Mouse (Mus musculus) liver, embryonic 16.5 days (tissue): ENCODE results near the gene Dnm3. TPM values are rescaled to one million over a fixed set of nuclear protein-coding genes. Genes with fewer than 3 reads are reported as not detected.

Experiments
- ATAC-seq: fragments of 200-750 bp; cut with Nextera tagmentation; 2 replicates; pipeline ENCODE4 v1.8.0; 2017; ENCODE audit warnings: low read depth, mild to moderate bottlenecking, moderate number of reproducible peaks, moderate library complexity
- H3K27ac ChIP-seq: fragments of 300-500 bp; sonication (generic); 2 replicates; pipeline ENCODE4 v1.5.1; 2014; ENCODE audit warnings: mild to moderate bottlenecking, low read length
- H3K27me3 ChIP-seq: fragments of 300-500 bp; sonication (generic); 2 replicates; pipeline ENCODE4 v1.6.1; 2014; ENCODE audit warnings: low read depth, low read length, mixed read lengths; ENCODE audit not compliant: control insufficient read depth, insufficient read depth
- H3K36me3 ChIP-seq: fragments of 300-500 bp; sonication (generic); 2 replicates; pipeline ENCODE4 v1.6.1; 2014; ENCODE audit warnings: mild to moderate bottlenecking; ENCODE audit not compliant: control insufficient read depth, insufficient read depth
- H3K4me1 ChIP-seq: fragments of 300-500 bp; sonication (generic); 2 replicates; pipeline ENCODE4 v1.6.1; 2014; ENCODE audit warnings: low read depth, low read length, mixed read lengths; ENCODE audit not compliant: control insufficient read depth
- H3K4me2 ChIP-seq: fragments of 300-500 bp; sonication (generic); 2 replicates; pipeline ENCODE4 v1.6.1; 2014; ENCODE audit warnings: low read depth, low read length, mixed read lengths
- H3K4me3 ChIP-seq: fragments of 300-500 bp; sonication (generic); 2 replicates; pipeline ENCODE4 v1.5.1; 2014; ENCODE audit warnings: low read depth, mild to moderate bottlenecking, low read length
- H3K9ac ChIP-seq: fragments of 300-500 bp; sonication (generic); 2 replicates; pipeline ENCODE4 v1.6.1; 2014; ENCODE audit warnings: low read depth, low read length
- H3K9me3 ChIP-seq: fragments of 300-500 bp; sonication (generic); replicated peaks from 2 replicates; pipeline ENCODE4 v1.6.1; 2016; ENCODE audit warnings: low read length; ENCODE audit not compliant: control insufficient read depth
- WGBS: fragments of 180-500 bp; shearing (Covaris S2); extraction: QIAGEN DNeasy Blood & Tissue Kit; methylation state at CpG from one replicate; pipeline ENCODE4 v1.1.7; 2014; ENCODE audit not compliant: insufficient replicate concordance; 5-methylcytosine and 5-hydroxymethylcytosine counted together
- polyA plus RNA-seq: library from polyadenylated mRNA; unstranded; fragments of >200 nt; fragmentation: Nextera tagmentation; extraction: Ambion mirVana; gene quantifications from 2 replicates; pipeline ENCODE4 v1.2.1, GENCODE M21; 2015

Gene Dnm3
- polyA plus RNA-seq, 1 experiment from 2014 or later, result 1.5 TPM

- Histone ChIP-seq H3K9me3 (no peaks in the 10 kb centered on the region), H3K27me3 (no peaks in the 10 kb centered on the region), H3K27ac (no peak overlapping the region), H3K36me3 (no peaks in the 10 kb centered on the region), H3K4me2 (no peak overlapping the region), H3K9ac (no peak overlapping the region), H3K4me3 (no peak overlapping the region), H3K4me1 (no peaks in the 10 kb centered on the region)
- WGBS, result 40% methylated on average over 9 of the region's 9 CpGs
- ATAC-seq, result no peak
These were observed 383.9 kb downstream of the Dnm3 start for GRCm38 (mm10) chr1:162093806-162094522.

GRCm38 (mm10) chr1:162092899-162093659 lies 384.8 kb downstream of the Dnm3 start:
- H3K4me3 ChIP-seq, result no peak overlapping the region
- H3K9ac ChIP-seq, result no peak overlapping the region
- no peaks in the 10 kb centered on the region for H3K9me3 ChIP-seq
- no peak overlapping the region for H3K4me2 ChIP-seq
- H3K27ac ChIP-seq, result no peak overlapping the region
- no peaks in the 10 kb centered on the region for H3K27me3 ChIP-seq
- no peak for ATAC-seq
- no peaks in the 10 kb centered on the region for H3K4me1 ChIP-seq
- 62% methylated on average over 3 of the region's 3 CpGs for WGBS
- no peaks in the 10 kb centered on the region for H3K36me3 ChIP-seq

DNA sequence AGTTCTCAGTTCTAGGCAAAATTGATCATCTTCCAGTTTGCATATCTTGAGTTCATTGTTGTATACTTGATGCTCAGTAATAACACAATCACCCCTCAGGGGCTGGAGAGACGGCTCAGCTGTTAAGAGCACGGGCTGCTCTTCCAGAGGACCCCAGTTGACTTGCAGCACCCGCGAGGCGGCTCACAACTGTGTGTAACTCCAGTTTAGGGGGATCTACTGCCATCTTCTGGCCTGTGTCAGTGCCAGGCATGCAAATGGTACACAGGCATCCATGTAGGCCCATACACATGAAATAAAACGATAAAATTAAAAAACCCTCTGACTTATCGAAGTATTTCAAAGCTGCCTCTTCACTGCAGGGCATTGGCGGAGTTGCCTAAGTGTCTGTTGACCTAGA lies 385.4 kb downstream of the Dnm3 start:
- Histone ChIP-seq H3K27ac (no peak overlapping the region), H3K9ac (no peak overlapping the region), H3K36me3 (no peaks in the 10 kb centered on the region), H3K4me2 (no peak overlapping the region), H3K4me3 (no peak overlapping the region), H3K9me3 (no peaks in the 10 kb centered on the region), H3K27me3 (no peaks in the 10 kb centered on the region), H3K4me1 (no peaks in the 10 kb centered on the region)
- 74% methylated on average over 8 of the region's 8 CpGs for WGBS
- ATAC-seq, result no peak

DNA sequence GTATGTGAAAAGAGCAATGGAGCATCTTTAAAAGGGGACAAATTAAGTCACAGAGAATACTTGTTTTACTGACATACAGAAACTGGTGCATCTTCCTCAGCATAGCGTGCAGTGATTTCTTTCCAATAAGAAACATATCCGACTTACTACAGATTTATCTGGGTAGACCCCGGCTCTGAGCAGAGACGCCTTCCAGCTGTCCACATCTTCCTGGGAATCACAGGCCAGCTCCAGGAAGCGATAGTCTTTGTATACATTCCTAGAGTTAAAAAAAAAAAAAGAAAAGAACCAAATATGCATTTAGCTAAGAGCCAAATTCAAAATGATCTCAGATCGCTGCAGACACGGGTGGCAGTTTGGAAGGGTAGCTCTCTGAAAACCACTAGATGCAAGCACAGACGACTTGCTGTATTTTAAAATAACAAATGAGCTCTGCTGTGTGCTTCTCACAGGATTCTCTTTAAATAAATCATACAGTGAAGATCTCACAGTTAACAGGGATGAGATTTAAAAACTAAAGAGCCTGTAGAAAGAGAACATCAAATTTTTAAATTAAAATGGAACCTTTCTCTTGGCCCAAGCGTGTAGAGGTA lies 393.9 kb downstream of the Dnm3 start:
- H3K4me2 ChIP-seq, result no peak overlapping the region
- WGBS, result 55% methylated on average over 9 of the region's 9 CpGs

DNA sequence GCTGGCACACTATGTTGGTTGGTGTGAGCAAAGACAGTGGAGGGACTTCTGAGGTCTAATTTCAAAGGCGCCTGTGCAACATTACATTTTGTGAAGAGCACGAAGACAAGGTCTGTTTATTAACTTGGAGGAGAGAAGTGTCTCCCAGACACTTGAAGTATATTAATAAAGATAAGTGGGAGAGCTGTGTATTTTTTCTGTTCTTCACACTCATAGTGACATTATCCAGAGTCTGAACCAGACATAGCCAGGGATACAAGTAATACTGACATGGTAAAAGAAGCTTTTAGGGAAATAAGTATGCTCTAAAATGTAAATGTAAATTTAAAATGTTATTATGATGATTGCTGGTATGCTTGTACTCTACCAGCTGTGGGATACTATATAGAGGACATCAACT lies 394.5 kb downstream of the Dnm3 start:
- Histone ChIP-seq H3K4me3 (no peak overlapping the region), H3K9ac (no peak overlapping the region), H3K27me3 (no peaks in the 10 kb centered on the region), H3K4me1 (no peaks in the 10 kb centered on the region), H3K36me3 (no peaks in the 10 kb centered on the region), H3K27ac (no peak overlapping the region), H3K9me3 (no peaks in the 10 kb centered on the region), H3K4me2 (no peak overlapping the region)
- WGBS, result 68% methylated on average over 2 of the region's 2 CpGs
- no peak for ATAC-seq

More for the DNA sequence above, 393.9 kb downstream of the Dnm3 start:
- no peak overlapping the region for H3K9ac ChIP-seq
- no peak overlapping the region for H3K27ac ChIP-seq
- ATAC-seq, result no peak
- no peaks in the 10 kb centered on the region for H3K4me1 ChIP-seq
- no peaks in the 10 kb centered on the region for H3K27me3 ChIP-seq
- no peak overlapping the region for H3K4me3 ChIP-seq
- no peaks in the 10 kb centered on the region for H3K9me3 ChIP-seq
- no peaks in the 10 kb centered on the region for H3K36me3 ChIP-seq

GRCm38 (mm10) chr1:162082711-162083110 lies 395.1 kb downstream of the Dnm3 start:
- 67% methylated on average over 7 of the region's 7 CpGs for WGBS
- Histone ChIP-seq H3K27ac (no peak overlapping the region), H3K27me3 (no peaks in the 10 kb centered on the region), H3K4me2 (no peak overlapping the region), H3K4me1 (no peaks in the 10 kb centered on the region), H3K4me3 (no peak overlapping the region), H3K36me3 (no peaks in the 10 kb centered on the region), H3K9me3 (no peaks in the 10 kb centered on the region), H3K9ac (no peak overlapping the region)
- no peak for ATAC-seq

GRCm38 (mm10) chr1:162081693-162082372 lies 396.0 kb downstream of the Dnm3 start:
- Histone ChIP-seq H3K27me3 (no peaks in the 10 kb centered on the region), H3K9me3 (no peaks in the 10 kb centered on the region), H3K27ac (no peak overlapping the region), H3K9ac (no peak overlapping the region), H3K4me3 (no peak overlapping the region), H3K4me2 (no peak overlapping the region), H3K36me3 (no peaks in the 10 kb centered on the region), H3K4me1 (no peaks in the 10 kb centered on the region)
- 60% methylated on average over 8 of the region's 8 CpGs for WGBS
- ATAC-seq, result no peak

DNA sequence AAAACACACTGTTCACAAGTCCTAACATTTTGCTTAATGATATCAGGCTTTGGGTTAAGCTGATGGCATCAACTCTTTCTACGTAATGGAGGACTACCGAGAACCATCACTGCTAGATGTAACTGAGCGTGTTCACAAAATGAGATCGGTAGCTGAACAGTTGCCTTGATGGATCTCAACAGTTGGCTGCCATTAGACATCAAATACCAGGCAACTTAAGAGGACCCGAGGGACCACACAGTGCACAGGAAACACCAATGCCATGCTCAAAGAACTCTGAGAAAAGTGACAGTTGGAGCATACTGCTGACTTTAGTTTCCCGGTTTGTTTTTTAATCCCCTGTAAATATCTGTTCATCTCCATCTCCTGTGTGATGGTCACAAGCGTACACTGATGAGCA lies 397.8 kb downstream of the Dnm3 start:
- Histone ChIP-seq H3K4me1 (no peaks in the 10 kb centered on the region), H3K4me3 (no peak overlapping the region)
- no peak for ATAC-seq

More for the DNA sequence above, 397.8 kb downstream of the Dnm3 start:
- Histone ChIP-seq H3K36me3 (no peaks in the 10 kb centered on the region), H3K9me3 (no peaks in the 10 kb centered on the region), H3K4me2 (no peak overlapping the region), H3K9ac (no peak overlapping the region), H3K27ac (no peak overlapping the region), H3K27me3 (no peaks in the 10 kb centered on the region)
- WGBS, result 72% methylated on average over 7 of the region's 7 CpGs
